Mouse (Mus musculus): ENCODE results near the gene Olfr1324. TPM values are rescaled to one million over a fixed set of nuclear protein-coding genes. Genes with fewer than 3 reads are reported as not detected.

Gene Olfr1324
- total RNA-seq (2023): not detected

GRCm38 (mm10) chrX:50428398-50428797, at the start of gene Olfr1324:
TSS of gene Olfr1324 (minus strand) at chrX:50428498.

Measured in neutrophil, adult 83 days (primary cell).